Comparison of ENCODE assay signal across 13 mouse cellular contexts in the genomic region with DNA sequence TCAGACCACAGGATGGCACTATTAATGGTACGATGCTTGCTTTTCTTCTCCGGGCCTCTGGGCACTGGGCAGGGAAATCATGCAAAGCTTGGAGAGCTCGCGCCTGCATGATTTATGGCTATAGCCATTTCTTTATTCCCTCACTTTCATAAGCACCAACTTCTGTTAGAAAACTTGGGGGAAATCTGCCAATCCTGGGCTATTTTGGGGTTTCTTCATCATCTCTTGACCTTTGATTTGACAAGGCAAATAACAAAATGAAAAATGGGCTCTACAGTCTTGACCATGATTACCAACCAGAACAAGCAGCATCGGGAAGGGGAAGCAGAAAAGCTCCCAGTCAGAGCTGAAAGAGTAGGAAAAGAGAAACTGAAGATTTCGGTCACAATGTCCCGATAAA. TPM values are rescaled to one million over a fixed set of nuclear protein-coding genes. Genes with fewer than 3 reads are reported as not detected.
DNase-seq lines count a peak whose midpoint lies in the region.
"Had no signal": no experiment of that assay in that cellular context is flagged by ENCODE, and none has a peak within 500 bp of the region (broad histone marks: within the 10 kb centered on the region; RNA-seq: fewer than 3 reads in every experiment).

No protein-coding gene starts in this region.

- DNase-seq in adrenal gland, adult (ENCODE audit: inconsistent age in 2 of 2, low spot score in 1 of 2): peak; percentile 3 to 64
- DNase-seq in adrenal gland, postnatal 25 days: no peak
- peak; percentile 17 for DNase-seq in gastrocnemius, adult 18-20 months (ENCODE audit: low spot score)
- DNase-seq in gastrocnemius, postnatal 10 days: no peak
- DNase-seq in NIH3T3 (ENCODE audit: low read depth): peak; percentile 25
- DNase-seq in brain, adult 2 months (ENCODE audit: low read depth, low spot score): peak; percentile 5
- DNase-seq in left cerebral cortex, adult 9 months (ENCODE audit: low spot score in 2 of 2): no peak
- no peak for DNase-seq in layer of hippocampus, postnatal 36 days
- DNase-seq: cerebellum, adult 18-20 months; cerebellum, postnatal 10 days; embryo, embryonic 11 days; gastrocnemius, postnatal 25 days; kidney, adult 18-20 months had no signal

RNA-seq across cellular contexts. Expression of gene Fbxl4, which starts 57.1 kb away (rescaled TPM):
- total RNA-seq in adrenal gland, postnatal 25 days (2021): 19.6 and 24.1 TPM in 2 replicates
- total RNA-seq in gastrocnemius, adult 18-20 months (2021): 10 to 100 TPM; 22.1 to 27.6 TPM
- total RNA-seq in gastrocnemius, postnatal 10 days (2021): 10 to 100 TPM; 14.1 to 16.0 TPM
- total RNA-seq in layer of hippocampus, postnatal 36 days (2021): 10 to 100 TPM; 13.5 to 15.1 TPM

Comparison
In these comparisons a context has a peak if more than half of its experiments do, and no peak if none do; other contexts are left out.
1. DNase-seq: peak in adrenal gland, adult (2 of 2), gastrocnemius, adult 18-20 months (single experiment), NIH3T3 (single experiment) and brain, adult 2 months (single experiment); none in adrenal gland, postnatal 25 days (single experiment), gastrocnemius, postnatal 10 days (single experiment), left cerebral cortex, adult 9 months (0 of 2) and layer of hippocampus, postnatal 36 days (0 of 2).